Mouse (Mus musculus) small intestine, adult 2 months (tissue): ENCODE results near the gene Mylk2.

Source experiments
- CTCF ChIP-seq: fragments of 200-500 bp; IDR thresholded peaks from 2 replicates; pipeline ENCODE4 v1.5.1; 2012; ENCODE audit warnings: low read depth, mild to moderate bottlenecking, control low read depth, inconsistent platforms, low read length, moderate library complexity, mixed read lengths; ENCODE audit not compliant: insufficient replicate concordance, insufficient read length; ENCODE audit errors: extremely low read depth
- POLR2A ChIP-seq: fragments of 200-500 bp; IDR thresholded peaks from 2 replicates; pipeline ENCODE4 v1.6.1; 2012; ENCODE audit warnings: low read depth, mild to moderate bottlenecking, control low read depth, inconsistent platforms, low read length, moderate library complexity

GRCm38 (mm10) chr2:152878239-152878638, 32.9 kb upstream of the Mylk2 start:
- TF ChIP-seq CTCF (no peak), POLR2A (no peak)
